Mouse (Mus musculus): ENCODE data around the gene Gata3. TPM values are rescaled to one million over a fixed set of nuclear protein-coding genes. Genes with fewer than 3 reads are reported as not detected.

Gene Gata3
- polyA plus RNA-seq, 1 experiment from 2014 or later: 54.0 TPM

- ATAC-seq (ENCODE audit: insufficient number of reproducible peaks, low FRiP score, low TSS enrichment, low read depth): no peak; the same call in 1 of the 2 replicates
- Histone ChIP-seq H3K4me1 (peaks cover 17% of the 10 kb centered on the region), H3K27me3 (peaks cover 47% of the 10 kb centered on the region), H3K27ac (replicated peaks) (no peak overlapping the region), H3K36me3 (no peaks in the 10 kb centered on the region), H3K4me2 (replicated peaks) (peak overlapping the region; percentile 92; the same call in 1 of the 2 replicates), H3K4me3 (replicated peaks) (peak overlapping the region; percentile 54; the same call in 1 of the 2 replicates), H3K9me3 (replicated peaks) (no peaks in the 10 kb centered on the region), H3K9ac (no peak overlapping the region)
- 30% methylated on average over 4 of the region's 4 CpGs for WGBS
Measured at GRCm38 (mm10) chr2:9871141-9871716, 18.6 kb downstream of the Gata3 start.

- H3K4me2 ChIP-seq (replicated peaks): no peak overlapping the region
- WGBS: 71% methylated on average over 12 of the region's 12 CpGs
- no peak overlapping the region for H3K4me3 ChIP-seq (replicated peaks)
- 0 out of 2 replicates have a peak, but pooled peaks cover 3% of the 10 kb centered on the region for H3K4me1 ChIP-seq
- peaks cover 14% of the 10 kb centered on the region for H3K27me3 ChIP-seq
- ATAC-seq (ENCODE audit: insufficient number of reproducible peaks, low FRiP score, low TSS enrichment, low read depth): no peak
- no peaks in the 10 kb centered on the region for H3K36me3 ChIP-seq
- no peaks in the 10 kb centered on the region for H3K9me3 ChIP-seq (replicated peaks)
- no peak overlapping the region for H3K27ac ChIP-seq (replicated peaks)
- H3K9ac ChIP-seq: no peak overlapping the region
Measured at GRCm38 (mm10) chr2:9867092-9867825, 22.6 kb downstream of the Gata3 start.

GRCm38 (mm10) chr2:9860698-9861097 lies 29.1 kb downstream of the Gata3 start:
- Histone ChIP-seq H3K9me3 (replicated peaks) (no peaks in the 10 kb centered on the region), H3K27me3 (no peaks in the 10 kb centered on the region), H3K36me3 (no peaks in the 10 kb centered on the region), H3K4me2 (replicated peaks) (no peak overlapping the region), H3K9ac (no peak overlapping the region), H3K4me3 (replicated peaks) (no peak overlapping the region), H3K27ac (replicated peaks) (no peak overlapping the region), H3K4me1 (no peaks in the 10 kb centered on the region)
- ATAC-seq (ENCODE audit: insufficient number of reproducible peaks, low FRiP score, low TSS enrichment, low read depth): no peak
- WGBS: 78% methylated on average over 5 of the region's 5 CpGs

- no peaks in the 10 kb centered on the region for H3K4me1 ChIP-seq
- WGBS: 44% methylated on average over 4 of the region's 4 CpGs
- no peaks in the 10 kb centered on the region for H3K36me3 ChIP-seq
- no peak overlapping the region for H3K4me3 ChIP-seq (replicated peaks)
- no peaks in the 10 kb centered on the region for H3K9me3 ChIP-seq (replicated peaks)
- H3K9ac ChIP-seq: no peak overlapping the region
- no peak for ATAC-seq (ENCODE audit: insufficient number of reproducible peaks, low FRiP score, low TSS enrichment, low read depth)
- H3K4me2 ChIP-seq (replicated peaks): no peak overlapping the region
- H3K27me3 ChIP-seq: no peaks in the 10 kb centered on the region
- H3K27ac ChIP-seq (replicated peaks): no peak overlapping the region
Measured at GRCm38 (mm10) chr2:9855861-9856260, 34.0 kb downstream of the Gata3 start.

GRCm38 (mm10) chr2:9852851-9853576 lies 36.8 kb downstream of the Gata3 start:
- no peak overlapping the region for H3K4me3 ChIP-seq (replicated peaks)
- no peaks in the 10 kb centered on the region for H3K9me3 ChIP-seq (replicated peaks)
- H3K4me2 ChIP-seq (replicated peaks): no peak overlapping the region
- H3K27ac ChIP-seq (replicated peaks): no peak overlapping the region
- H3K36me3 ChIP-seq: no peaks in the 10 kb centered on the region
- H3K9ac ChIP-seq: no peak overlapping the region
- no peak for ATAC-seq (ENCODE audit: insufficient number of reproducible peaks, low FRiP score, low TSS enrichment, low read depth)
- WGBS: 60% methylated on average over 13 of the region's 13 CpGs
- no peaks in the 10 kb centered on the region for H3K4me1 ChIP-seq
- H3K27me3 ChIP-seq: no peaks in the 10 kb centered on the region

- H3K4me2 ChIP-seq (replicated peaks): no peak overlapping the region
- WGBS: 30% methylated on average over 7 of the region's 7 CpGs
- no peak overlapping the region for H3K27ac ChIP-seq (replicated peaks)
- no peaks in the 10 kb centered on the region for H3K27me3 ChIP-seq
- no peaks in the 10 kb centered on the region for H3K9me3 ChIP-seq (replicated peaks)
- H3K36me3 ChIP-seq: no peaks in the 10 kb centered on the region
- H3K4me3 ChIP-seq (replicated peaks): no peak overlapping the region
- no peak overlapping the region for H3K9ac ChIP-seq
- H3K4me1 ChIP-seq: no peaks in the 10 kb centered on the region
- no peak for ATAC-seq (ENCODE audit: insufficient number of reproducible peaks, low FRiP score, low TSS enrichment, low read depth)
Measured at GRCm38 (mm10) chr2:9835195-9835594, 54.6 kb downstream of the Gata3 start.

GRCm38 (mm10) chr2:9833712-9834111 lies 56.1 kb downstream of the Gata3 start:
- H3K4me3 ChIP-seq (replicated peaks): no peak overlapping the region
- no peaks in the 10 kb centered on the region for H3K4me1 ChIP-seq
- WGBS: 74% methylated on average over 7 of the region's 7 CpGs
- H3K4me2 ChIP-seq (replicated peaks): no peak overlapping the region
- H3K9me3 ChIP-seq (replicated peaks): no peaks in the 10 kb centered on the region
- no peaks in the 10 kb centered on the region for H3K36me3 ChIP-seq
- no peak overlapping the region for H3K27ac ChIP-seq (replicated peaks)
- H3K9ac ChIP-seq: no peak overlapping the region
- ATAC-seq (ENCODE audit: insufficient number of reproducible peaks, low FRiP score, low TSS enrichment, low read depth): no peak
- H3K27me3 ChIP-seq: no peaks in the 10 kb centered on the region

GRCm38 (mm10) chr2:9827624-9828023 lies 62.2 kb downstream of the Gata3 start:
- ATAC-seq (ENCODE audit: insufficient number of reproducible peaks, low FRiP score, low TSS enrichment, low read depth): no peak
- H3K9me3 ChIP-seq (replicated peaks): no peaks in the 10 kb centered on the region
- no peaks in the 10 kb centered on the region for H3K4me1 ChIP-seq
- H3K36me3 ChIP-seq: no peaks in the 10 kb centered on the region
- no peak overlapping the region for H3K9ac ChIP-seq
- H3K27me3 ChIP-seq: no peaks in the 10 kb centered on the region
- H3K27ac ChIP-seq (replicated peaks): no peak overlapping the region
- no peak overlapping the region for H3K4me2 ChIP-seq (replicated peaks)
- 18% methylated on average over 3 of the region's 3 CpGs for WGBS
- H3K4me3 ChIP-seq (replicated peaks): no peak overlapping the region

- Histone ChIP-seq H3K27ac (replicated peaks) (no peak overlapping the region), H3K4me3 (replicated peaks) (no peak overlapping the region), H3K4me1 (no peaks in the 10 kb centered on the region), H3K9me3 (replicated peaks) (no peaks in the 10 kb centered on the region), H3K4me2 (replicated peaks) (no peak overlapping the region), H3K27me3 (no peaks in the 10 kb centered on the region), H3K9ac (no peak overlapping the region), H3K36me3 (no peaks in the 10 kb centered on the region)
- ATAC-seq (ENCODE audit: insufficient number of reproducible peaks, low FRiP score, low TSS enrichment, low read depth): no peak
- WGBS: 64% methylated on average over 8 of the region's 8 CpGs
Measured at GRCm38 (mm10) chr2:9820611-9821010, 69.2 kb downstream of the Gata3 start.

- WGBS: 55% methylated on average over 7 of the region's 7 CpGs
- Histone ChIP-seq H3K27ac (replicated peaks) (no peak overlapping the region), H3K4me2 (replicated peaks) (no peak overlapping the region), H3K9me3 (replicated peaks) (no peaks in the 10 kb centered on the region), H3K4me1 (no peaks in the 10 kb centered on the region), H3K4me3 (replicated peaks) (no peak overlapping the region), H3K9ac (no peak overlapping the region), H3K27me3 (no peaks in the 10 kb centered on the region), H3K36me3 (no peaks in the 10 kb centered on the region)
- ATAC-seq (ENCODE audit: insufficient number of reproducible peaks, low FRiP score, low TSS enrichment, low read depth): no peak
Measured at GRCm38 (mm10) chr2:9818177-9818785, 71.6 kb downstream of the Gata3 start.
